Mouse (Mus musculus): ENCODE measurements around the gene Mafg.
"Not testable (repeated sequence)": the region's sequence is repeated elsewhere in the genome, so short reads cannot be mapped to it uniquely, and the experiment has no call there.

Mafg gene

DNA sequence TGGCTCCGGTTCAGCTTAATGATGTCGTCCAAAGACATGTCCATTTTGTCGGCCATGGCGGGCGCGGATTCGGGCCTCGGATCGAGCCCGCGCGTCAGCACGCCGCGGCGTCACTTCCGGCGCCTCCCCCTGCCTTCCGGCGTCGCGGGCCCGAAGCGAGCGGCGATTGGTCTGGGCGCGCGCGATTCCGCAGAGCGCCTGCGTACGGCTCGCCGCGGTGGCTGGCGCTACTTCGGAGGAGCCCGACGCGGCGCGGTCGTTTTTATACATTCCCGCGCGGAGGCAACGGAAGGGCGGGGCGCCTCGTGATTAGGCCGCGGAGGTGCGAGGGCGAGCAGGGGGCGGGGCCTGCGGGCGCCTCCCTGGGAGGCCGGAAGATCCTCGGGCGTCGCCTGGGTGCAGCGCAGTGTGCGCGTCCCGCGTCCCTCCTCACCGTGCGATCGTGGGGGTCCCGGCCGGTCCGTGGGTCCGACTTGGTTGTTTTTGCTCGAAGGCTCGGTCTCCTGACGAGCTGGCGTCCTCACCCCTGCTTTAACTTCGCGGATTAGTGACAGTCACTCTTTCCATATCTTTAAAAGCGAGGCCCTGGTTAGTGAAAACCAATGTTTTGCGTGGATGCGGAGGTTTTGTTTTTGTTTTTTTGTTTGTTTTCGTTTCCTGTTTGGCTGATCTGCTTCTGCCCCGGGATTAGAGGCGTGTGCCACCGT is 35.0 kb downstream of the Mafg start, which contains the start of the genes Alyref and Anapc11:
TSS of gene Alyref (minus strand) at position 83 of the 707 bp plus-strand sequence.
TSS of gene Anapc11 (plus strand) at position 139 of the 707 bp plus-strand sequence.
- DNase-seq (ENCODE audit: low spot score): peak; percentile 98

DNA sequence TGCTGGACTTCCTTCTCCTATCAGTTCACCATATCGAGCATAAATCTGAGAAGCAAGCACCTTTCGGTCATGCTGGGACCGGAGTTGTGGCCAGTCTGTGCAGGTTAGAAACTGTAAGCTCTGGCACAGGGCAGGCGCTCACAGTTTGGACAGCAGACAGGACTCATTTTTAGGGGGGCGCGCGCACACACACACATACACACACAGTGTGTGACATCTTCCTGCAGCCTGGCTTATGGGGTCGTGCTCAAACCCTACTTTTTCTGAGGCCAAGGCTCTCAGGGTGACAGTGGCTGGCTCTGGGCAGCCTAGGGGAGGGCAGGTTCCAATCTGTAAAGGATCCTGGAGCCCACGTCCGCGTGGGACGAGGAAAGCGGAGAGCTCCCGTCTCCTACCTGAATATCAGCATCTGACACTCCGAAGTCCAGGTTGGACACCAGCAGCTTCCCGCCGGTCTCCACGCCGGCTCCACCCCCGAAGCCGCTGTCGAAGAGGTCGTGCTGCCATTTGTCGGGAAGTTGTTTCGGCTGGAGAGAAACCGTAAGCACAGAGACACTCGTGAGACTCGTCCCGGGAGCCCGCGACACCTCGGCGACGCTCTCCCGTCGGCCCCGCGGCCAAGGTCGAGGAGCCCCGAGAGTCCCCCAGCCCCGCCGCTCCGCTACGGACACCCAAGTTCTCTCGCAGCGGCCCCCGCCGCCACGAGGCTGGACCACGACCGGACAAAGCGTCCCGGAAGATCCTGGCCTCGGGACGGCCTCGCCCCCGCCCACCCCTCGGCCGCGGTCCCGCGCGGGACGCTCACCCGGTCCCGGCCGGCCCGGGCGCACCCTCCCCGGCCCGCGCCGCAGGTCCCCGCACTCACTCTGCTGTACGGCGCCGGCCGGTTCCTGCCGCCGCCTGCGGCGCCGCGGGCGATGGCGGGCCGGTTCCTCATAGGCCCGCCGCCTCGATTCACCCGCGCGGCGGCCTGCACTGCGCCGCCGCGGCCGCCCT is 35.9 kb downstream of the Mafg start:
- DNase-seq (ENCODE audit: low spot score): no peak

DNA sequence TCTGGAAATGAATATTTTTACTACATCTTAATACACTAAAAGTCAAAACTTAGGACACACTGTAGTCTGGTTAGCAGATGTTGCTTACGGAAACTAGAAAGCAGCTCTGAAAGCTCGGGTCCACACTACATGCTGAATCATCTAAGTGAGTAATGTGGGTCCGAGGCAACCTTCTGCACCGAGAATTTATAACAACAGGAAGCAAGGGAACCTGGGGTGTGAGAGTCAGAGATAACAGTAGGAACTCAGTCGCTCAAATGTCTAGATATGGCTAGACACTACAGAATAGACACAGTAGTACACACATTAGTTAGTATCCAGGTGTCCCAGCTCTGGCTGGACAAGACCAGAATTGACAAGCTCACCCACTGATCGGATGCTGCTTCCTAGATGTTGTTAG is 44.9 kb downstream of the Mafg start:
- no peak for DNase-seq (ENCODE audit: low spot score)

DNA sequence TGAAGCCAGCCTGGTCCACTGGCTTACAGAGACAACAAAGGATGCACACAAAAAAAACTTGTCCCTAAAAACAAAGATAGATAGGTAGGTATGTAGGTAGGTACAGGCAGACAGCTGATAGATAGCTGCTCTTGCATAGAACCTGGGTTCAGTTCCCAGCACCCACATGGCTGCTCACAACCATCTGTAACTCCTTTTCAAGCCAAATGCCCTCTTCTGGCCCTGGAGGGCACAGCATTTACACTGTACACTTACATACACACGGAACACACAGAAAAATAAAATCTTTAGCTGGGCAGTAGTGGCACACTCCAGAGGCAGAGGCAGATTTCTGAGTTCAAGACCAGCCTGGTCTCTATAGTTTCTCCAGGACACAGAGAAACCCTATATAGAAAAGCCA is 49.5 kb downstream of the Mafg start:
- DNase-seq (ENCODE audit: low spot score): no peak

DNA sequence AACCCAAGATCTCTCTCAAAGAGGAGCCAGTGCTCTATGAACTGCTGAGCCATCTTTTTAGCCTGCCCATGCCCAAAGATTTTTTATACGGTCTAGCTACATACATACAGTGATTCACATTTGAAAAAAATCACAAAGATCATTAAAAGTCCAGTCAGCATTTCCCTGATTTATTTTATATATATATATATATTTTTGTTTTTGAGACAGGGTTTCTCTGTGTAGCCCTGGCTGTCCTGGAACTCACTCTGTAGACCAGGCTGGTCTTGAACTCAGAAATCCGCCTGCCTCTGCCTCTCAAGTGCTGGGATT is 50.5 kb downstream of the Mafg start:
- not testable (repeated sequence) for DNase-seq (ENCODE audit: low spot score)

DNA sequence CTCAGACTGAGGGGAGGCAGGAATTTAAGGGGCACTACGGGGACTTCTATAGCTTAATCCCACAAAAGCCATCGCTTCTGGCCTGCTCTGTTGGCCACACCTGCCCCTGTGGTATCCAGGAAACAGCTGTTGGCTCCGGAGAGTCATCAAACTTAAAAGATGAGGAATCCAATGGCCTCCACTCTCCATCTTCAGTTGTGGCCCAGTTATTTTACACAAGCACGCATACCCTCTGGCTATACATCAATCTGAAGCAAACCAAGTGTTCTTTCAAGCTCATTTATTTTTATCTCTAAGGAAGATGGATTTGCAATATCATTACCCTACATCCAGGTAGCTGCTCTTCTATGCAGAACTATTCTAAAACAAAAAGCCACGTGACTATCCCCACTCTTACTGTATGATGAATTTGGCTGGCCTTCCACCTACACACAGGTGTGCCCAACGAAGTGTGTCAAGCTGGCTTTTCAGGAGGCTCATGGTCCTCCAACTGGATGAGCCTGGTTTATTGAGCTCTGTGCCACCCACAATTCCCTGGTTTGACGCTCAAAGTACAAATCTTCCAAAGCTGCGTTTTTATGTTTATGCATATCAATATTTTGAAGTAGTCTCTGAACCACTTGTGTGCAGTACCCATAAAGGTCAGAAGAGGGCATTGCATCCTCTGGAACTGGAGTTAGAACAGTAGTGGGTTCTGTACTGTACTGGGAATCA is 51.0 kb downstream of the Mafg start:
- DNase-seq (ENCODE audit: low spot score): peak; percentile 43

DNA sequence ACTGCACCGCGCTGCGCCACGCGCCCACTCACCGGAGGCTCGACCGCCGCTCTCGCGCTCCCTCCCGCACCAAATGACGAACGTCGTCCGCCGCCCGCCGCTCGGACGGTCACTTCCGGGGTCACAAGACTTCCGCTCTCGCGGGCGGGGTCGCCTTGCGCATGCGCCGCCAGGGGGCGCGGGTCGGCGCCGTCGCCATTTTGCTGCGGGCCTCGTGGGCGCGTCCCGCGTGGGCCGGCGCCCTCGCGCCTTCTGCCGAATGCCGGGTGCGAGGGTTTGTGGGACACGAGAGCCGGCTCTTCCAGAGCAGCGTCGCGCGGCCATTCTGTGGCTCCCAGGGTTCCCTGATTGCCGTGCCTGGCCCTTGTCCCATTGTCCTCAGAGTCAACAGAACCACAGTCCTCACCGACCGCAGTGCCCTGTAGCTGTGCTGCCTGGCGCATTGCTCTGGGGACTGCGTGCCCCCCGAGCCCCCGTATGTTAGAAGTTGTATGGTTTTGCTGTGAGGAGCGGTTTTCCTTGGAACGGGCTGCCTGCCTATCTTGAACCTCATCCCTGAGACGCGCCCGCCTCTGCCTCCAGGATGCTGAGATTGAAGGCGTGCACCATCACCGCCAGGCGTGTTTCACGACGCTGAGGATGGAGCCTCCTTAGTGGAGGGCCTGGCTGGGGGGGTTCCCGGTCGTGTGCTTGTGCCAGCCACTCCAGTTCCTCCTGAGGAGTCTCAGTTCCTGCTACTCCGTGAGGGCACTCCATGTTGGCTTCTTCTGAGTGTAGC is 51.7 kb downstream of the Mafg start, which contains the start of gene Arhgdia:
TSS of gene Arhgdia (minus strand) at position 135 of the 778 bp plus-strand sequence.
- peak; percentile 90 for DNase-seq (ENCODE audit: low spot score)

DNA sequence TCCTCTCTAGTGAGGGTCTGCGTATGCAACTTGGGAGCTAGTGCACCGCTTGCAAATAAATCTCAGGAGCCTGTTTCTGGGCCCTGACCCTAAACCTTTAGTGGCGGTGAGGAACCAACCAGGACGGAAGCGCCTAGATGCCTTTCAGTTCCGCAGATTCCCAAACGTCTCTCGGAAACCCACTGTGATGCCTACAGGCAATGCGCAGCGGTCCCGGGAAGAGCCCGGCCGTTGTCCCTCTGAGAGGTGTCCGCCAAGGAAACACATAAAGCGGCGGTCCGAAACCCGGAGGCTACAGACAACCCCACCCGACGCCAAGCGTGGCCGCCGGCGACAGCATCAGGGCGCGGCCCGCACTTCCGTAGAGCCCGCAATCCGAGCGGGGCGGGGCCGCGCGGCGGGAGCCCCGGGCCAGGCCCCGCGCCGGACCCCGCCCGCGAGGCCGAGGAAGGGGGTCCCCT is 52.5 kb downstream of the Mafg start:
- DNase-seq (ENCODE audit: low spot score): peak; percentile 40

DNA sequence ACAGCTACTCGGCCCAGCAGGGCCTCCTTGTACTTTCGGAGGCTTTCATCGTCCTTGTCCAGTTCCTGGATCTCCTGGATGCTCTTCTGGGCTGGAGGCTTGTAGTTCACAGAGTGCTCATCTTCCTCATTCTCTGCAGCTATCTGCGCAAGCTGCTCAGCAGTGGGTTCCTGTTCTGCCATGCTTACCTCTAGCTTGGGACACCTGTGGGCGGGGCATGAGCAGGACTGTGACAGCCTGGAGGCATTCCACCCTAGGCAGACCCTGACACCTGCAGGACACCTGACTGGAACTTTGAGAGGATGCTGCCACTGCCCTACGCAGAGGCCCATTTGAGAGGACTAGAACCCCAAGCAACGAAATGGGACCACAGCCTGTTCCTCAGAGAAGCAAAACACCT is 53.2 kb downstream of the Mafg start:
- DNase-seq (ENCODE audit: low spot score): no peak

DNA sequence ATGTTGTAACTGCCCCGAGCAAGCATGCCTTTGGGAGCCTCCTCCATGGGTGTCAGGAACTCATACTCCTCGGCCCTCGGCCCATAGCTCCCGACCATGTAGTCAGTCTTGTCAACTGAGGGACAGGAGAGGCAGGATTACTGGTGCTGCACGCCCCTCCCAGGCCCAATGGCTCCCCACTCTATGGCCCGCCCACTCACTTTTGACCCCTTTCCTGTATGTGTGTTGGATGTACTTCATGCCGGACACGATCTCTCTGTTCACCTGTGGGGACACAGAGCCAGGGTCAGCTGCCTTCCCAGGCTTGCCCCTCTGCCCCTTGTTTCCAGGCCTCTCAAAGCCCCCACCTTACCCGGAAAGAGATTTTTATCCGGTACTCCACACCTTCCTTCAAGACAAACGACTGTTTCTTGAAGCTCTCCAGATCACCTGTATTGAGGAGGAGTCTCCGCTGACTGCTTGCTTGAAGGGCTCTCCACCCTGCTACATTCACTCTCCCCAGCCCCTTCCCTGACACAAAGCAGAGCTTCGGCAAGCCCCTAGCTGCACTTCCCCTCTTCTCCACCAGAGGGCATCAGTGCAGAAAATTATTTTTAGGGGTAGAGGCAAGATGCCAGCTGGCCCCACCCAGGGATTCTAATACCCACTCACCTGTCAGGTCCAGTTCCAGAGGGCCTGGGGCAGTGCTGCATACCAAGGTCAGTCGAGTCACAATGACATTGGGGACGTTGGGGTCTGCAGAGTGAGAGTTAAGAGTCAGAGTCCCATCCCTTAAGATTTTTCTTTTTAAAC is 53.9 kb downstream of the Mafg start:
- peak; percentile 78 for DNase-seq (ENCODE audit: low spot score)

DNA sequence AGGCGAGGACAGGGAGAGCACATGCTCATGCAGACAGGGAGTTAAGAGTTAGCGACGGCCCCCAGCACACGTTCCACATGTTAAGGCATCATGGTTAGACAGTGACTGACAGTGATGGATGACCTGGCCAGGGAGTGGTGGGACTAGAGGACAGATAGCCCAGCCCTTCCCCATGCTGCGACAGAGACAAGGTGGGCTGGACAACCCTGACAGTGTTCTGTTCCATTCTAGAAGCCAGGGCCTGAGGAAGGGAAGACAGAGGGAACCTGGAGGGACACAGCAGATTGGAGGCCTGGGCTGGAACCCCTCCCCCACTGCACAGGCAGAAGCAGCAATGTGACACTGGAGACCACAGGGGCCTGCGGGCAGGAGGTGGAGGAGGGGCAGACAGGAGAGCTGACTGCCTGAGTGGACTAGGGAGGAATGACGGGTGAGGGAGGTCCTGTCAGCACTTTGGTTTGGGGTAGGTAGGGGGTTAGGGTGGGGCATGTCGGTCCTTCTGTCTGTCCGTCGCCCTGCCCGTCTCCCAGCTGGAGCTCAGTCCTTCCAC is 54.6 kb downstream of the Mafg start:
- no peak for DNase-seq (ENCODE audit: low spot score)

DNA sequence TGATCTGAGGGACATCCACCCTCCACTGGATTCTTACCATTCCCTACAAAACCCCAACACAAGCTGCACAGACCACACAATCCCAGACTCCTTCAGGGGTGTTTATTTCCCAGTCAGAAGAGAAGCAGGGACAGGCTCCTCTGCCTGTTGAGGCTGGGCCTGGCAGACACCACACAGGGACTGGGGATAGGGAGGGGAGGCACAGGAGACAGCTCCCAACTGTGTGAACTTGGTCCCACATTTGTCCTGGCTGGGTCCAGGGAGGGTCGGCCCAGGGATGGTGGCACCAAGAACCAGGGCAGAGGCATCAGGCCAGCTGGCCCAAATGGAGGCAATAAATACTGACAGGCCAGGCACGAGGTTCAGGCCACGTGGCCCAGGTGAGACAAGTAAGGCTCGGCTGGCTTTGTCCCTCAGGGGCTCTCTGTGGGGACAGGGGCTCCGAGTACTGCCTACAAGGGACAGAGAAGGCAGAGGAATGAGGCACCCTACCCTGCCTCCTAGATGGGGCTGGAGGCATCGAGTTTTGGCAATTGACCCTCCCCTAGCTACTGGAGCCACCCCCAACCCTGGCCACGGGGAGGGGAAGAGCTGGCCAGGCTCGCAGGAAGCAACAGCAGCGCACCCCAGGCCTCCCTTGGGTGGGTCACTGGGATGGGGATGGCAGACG is 55.2 kb downstream of the Mafg start:
- DNase-seq (ENCODE audit: low spot score): no peak

DNA sequence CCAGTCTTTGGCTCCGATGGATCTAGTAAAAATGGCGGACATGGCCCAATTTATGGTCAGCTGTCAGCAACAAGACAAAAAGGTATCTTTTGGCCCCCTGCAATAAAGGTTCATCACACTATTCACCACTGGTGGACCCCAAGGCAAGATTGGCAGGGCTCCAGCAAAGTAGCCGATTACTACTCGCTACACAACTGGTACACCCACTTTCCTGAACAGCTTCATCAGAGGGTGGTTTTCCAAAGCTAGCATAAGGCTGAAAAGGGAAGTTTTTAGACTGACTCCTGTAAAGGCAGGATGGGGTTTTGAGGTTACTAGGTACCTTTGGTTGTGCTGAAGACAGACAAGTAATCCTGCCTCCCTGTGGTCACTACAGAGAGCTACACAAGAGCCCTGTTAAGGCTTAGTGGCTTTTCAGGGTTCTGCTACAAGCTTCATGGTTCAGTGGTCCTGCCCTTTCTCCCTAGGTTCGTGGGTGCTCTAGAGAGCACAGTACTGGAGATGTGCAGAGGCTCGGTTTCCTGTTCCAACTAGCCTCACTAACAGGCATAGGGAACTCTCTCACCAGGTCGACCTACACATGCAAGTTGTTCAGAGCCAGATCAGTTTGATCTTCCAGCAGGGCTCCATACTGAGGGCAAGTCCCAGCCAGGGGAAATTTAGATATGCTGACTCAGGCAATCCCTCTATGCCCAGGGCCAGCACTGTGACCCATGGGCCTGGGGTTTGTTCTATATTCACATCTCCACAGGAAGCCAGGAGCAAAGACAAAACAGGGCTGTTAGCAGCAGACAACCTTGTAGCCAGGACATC is 56.0 kb downstream of the Mafg start:
- DNase-seq (ENCODE audit: low spot score): peak; percentile 58

DNA sequence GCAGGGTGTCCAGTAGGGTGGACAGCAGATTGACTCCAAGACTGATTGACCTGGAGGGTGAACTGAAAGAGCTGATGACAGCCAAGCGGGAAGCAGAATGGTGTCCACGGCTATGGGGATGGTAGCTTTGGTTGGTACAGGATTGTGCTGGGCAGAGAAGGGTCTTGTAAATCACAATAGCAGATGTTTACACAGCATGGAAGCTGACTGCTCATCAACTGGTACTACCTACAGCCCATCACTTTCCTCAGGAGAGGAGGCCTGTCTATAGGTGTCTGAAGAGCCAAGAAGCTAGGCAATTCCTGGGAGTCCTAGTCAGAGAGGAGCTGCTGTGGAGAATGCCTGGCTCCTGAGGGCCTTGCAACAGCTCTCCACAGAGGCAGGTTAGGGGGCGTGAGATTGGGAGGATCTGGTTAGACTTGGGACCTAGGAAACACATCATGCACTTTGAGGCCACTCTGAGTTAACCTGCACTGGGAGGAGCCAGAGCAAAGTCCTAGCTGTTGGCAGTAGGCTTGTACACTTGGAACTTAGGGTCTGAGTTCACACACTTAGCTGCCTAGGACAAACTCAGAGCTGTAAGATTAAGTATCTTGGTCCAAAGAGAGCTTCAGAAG is 56.9 kb downstream of the Mafg start:
- no peak for DNase-seq (ENCODE audit: low spot score)

DNA sequence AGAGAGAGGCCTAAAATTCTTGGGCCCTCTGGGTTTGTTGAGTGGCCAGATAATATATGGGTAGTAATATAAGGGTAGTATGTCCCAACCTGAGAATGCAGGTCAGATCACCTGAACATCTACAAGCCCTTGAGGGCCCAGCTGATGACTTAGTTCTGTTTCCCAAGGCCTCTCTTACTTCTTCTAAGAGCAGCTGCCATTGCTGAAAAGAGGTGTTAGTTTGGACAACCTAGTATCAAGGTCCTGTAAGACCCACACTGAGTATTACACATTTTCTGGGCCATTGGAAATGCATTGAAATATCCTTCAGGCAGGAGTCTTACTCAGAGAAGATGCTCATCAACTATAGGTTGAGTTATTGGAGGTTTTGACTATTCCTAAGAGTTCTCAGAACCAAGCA is 57.5 kb downstream of the Mafg start:
- no peak for DNase-seq (ENCODE audit: low spot score)
